Mouse (Mus musculus): ENCODE measurements at regions not wholly inside any gene's neighbourhood (a gene's known extent, or its start where the extent isn't known, plus 50 kb on each side); places are given as distances from the start of the nearest gene placed in this dataset.

DNA sequence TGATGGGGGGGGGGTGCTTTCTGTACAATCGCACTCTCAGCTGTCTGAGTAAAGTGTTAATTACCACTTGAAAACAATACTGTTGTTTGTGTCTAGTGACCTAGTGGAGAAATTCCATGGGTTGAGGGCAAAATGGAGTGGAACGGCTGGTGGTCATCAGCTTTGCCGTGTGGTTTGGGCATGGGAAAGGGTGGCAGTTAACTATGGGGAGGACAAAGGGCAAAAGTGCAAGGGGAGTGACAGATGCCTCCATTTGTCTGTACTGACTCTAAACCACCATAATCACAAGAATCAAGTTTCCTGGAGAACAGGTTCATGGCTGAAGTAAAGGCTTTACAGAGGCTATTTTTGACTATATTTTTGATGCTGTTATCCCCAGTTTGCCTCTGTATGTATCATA is 294.0 kb upstream of the Slc30a5 start:
- no peak for DNase-seq (ENCODE audit: low spot score)

DNA sequence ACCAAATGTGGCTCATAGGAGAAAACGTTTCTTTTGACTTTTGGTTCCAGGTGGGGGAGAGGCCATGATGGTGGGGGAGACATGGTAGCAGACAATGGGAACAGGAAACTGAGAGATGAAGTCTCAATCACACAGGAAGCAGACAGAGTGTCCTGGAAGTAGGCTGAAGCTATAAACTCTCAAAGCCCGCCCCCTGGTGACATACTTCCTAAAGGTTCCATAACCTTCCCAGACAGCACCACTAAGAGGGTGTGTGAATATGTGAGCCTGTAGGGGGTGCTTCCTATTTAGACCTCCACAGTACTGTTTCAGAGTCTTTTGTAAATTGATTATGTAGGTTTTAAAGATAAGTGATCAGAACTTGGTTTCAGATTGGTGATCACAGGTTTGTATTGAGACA is 284.1 kb upstream of the Slc30a5 start:
- DNase-seq (ENCODE audit: low spot score), result peak; percentile 5

GRCm38 (mm10) chr13:101115296-101115695 is 282.1 kb upstream of the Slc30a5 start:
- DNase-seq (ENCODE audit: low spot score), result no peak

GRCm38 (mm10) chr13:101112176-101112575 is 278.9 kb upstream of the Slc30a5 start:
- DNase-seq (ENCODE audit: low spot score), result no peak

- DNase-seq (ENCODE audit: low spot score), result no peak
Measured at GRCm38 (mm10) chr13:101111773-101112172, 278.5 kb upstream of the Slc30a5 start.

GRCm38 (mm10) chr13:101100621-101101020 is 267.4 kb upstream of the Slc30a5 start:
- no peak for DNase-seq (ENCODE audit: low spot score)

DNA sequence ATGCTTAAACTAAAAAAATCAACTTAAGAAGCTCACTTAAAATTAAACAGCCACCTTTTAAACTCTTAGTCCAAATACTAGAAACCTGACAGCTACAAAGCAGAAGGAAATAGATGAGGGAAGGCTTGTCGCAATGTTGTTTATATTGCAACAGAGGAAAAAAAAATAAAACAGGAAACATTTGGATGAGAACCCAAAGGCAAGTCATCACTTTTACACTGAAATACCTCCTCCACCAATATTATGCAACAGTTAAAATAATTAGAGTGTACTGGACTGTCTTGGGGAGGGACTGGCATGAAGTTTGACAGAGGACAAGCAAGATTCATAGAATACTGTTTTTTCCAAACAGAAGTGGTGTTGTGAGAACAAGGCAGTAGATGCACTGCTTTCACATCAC is 263.6 kb upstream of the Slc30a5 start:
- DNase-seq (ENCODE audit: low spot score), result no peak

DNA sequence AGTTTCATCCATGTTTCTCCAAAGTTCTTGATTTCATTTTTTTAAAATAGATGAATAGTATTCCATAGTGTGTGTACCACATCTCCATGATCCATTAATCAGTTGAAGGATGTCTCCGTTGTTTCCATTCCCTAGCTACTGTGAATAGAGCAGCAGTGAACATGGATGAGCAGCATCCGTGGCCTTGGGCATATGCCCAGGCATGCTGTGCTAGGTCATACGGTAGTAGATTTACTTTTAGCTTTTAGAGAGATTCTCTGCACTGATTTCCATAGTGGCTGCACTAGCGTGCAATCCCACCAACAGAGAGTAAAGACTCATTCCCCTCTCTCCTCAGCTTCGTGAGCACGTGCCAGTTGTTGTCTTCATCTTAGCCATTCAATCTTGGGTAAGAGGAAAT is 263.0 kb upstream of the Slc30a5 start:
- DNase-seq (ENCODE audit: low spot score), result no peak

- DNase-seq (ENCODE audit: low spot score), result no peak
Measured at GRCm38 (mm10) chr13:101095057-101095831, 262.0 kb upstream of the Slc30a5 start.

- no peak for DNase-seq (ENCODE audit: low spot score)
Measured at GRCm38 (mm10) chr13:101092743-101093131, 259.5 kb upstream of the Slc30a5 start.

- peak; percentile 4 for DNase-seq (ENCODE audit: low spot score)
Measured at GRCm38 (mm10) chr13:101092033-101092742, 259.0 kb upstream of the Slc30a5 start.

DNA sequence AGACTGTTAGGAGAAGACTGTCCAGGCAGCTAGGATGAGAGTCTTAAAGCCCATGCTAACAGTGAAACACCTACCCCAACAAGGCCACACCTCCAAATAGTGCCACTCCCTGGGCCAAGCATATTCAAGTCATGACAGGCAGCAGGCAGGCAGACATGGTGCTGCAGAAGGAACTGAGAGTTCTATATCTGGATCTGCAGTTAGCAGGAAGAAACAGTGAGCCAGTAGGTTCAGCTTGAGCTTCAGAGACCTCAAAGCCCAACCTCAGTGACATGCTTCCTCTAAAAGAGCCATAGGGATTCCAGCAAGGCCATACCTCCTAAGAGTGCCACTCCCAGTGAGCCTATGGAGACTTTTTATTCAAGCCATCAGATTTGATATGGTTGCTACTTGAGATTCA is 252.0 kb upstream of the Slc30a5 start:
- no peak for DNase-seq (ENCODE audit: low spot score)

DNA sequence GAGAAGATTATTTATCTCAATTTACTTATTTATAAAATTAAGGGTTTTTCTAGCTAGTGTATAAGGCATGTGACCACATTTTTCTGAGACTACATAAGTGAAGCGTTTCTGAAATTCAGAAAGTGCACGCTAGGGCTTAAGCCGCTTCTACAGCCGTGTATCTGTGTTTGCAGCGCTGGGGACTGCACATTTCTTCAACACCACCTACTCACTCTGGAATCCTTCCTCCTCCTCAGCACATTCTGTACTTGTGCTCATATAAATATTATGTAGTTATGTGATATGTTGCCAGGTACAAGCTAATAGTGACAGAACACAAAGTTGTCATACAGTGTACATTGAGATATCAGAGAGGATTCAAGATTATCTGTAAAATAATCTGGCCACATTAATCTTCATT is 251.0 kb upstream of the Slc30a5 start:
- DNase-seq (ENCODE audit: low spot score), result no peak

- DNase-seq (ENCODE audit: low spot score), result no peak
Measured at GRCm38 (mm10) chr13:101083416-101083815, 250.2 kb upstream of the Slc30a5 start.

- no peak for DNase-seq (ENCODE audit: low spot score)
Measured at GRCm38 (mm10) chr13:101068489-101068888, 235.3 kb upstream of the Slc30a5 start.

DNA sequence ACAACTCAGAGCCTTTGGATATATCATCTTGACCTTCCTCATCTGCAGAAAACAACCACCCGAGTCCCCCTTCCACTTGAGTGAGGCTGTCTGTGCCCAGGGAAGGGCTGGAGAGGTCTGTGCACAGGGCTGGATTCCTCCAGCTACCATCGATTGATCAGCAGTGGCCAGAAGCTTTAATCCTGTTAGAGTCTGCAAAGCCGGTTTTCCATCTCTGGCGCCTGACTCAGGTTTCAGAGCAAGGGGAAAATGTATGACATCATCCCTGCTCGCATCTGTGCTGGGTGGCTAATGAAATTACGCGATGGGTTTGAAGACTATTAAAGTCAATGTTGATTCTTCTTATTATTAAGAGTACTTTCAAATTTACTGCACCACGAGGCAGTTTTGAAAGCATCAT is 229.4 kb upstream of the Slc30a5 start:
- DNase-seq (ENCODE audit: low spot score), result peak; percentile 45

GRCm38 (mm10) chr13:101061233-101062144 is 228.3 kb upstream of the Slc30a5 start:
- DNase-seq (ENCODE audit: low spot score), result no peak

- no peak for DNase-seq (ENCODE audit: low spot score)
Measured at GRCm38 (mm10) chr13:101049511-101049910, 216.3 kb upstream of the Slc30a5 start.

DNA sequence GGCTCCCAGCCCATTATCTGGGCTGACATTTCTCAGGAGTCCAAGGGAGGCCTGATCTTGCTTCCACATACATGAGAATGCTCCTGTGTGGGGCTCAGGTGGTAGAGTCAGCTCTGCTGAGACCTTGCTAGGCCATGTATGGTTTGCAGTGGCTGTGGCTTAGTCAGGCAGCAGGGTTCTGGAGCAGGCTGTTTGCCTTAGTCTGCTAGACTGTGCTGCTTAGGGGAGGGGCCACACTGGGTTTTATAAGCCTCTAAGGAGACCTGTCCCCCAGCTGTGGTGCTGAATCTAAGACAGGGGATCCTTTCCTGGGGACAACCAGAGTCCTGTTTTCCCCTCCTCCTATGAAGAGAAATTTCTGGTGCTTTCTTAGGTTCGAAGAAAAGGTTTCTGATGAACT is 199.4 kb upstream of the Slc30a5 start:
- DNase-seq (ENCODE audit: low spot score), result peak; percentile 33

GRCm38 (mm10) chr13:101026043-101026442 is 192.8 kb upstream of the Slc30a5 start:
- DNase-seq (ENCODE audit: low spot score), result no peak

GRCm38 (mm10) chr13:101025488-101025887 is 192.3 kb upstream of the Slc30a5 start:
- no peak for DNase-seq (ENCODE audit: low spot score)

- DNase-seq (ENCODE audit: low spot score), result no peak
Measured at GRCm38 (mm10) chr13:101024971-101025370, 191.7 kb upstream of the Slc30a5 start.

GRCm38 (mm10) chr13:101019272-101019676 is 186.0 kb upstream of the Slc30a5 start:
- DNase-seq (ENCODE audit: low spot score), result no peak
